Mouse (Mus musculus) cerebellum, postnatal 25 days (tissue): ENCODE results near the gene Shh.

Experiments
- DNase-seq, 2 experiments: peaks; one replicate each; pipeline ENCODE4 v3.0.0; 2021; ENCODE audit warnings: mixed read lengths in 2 of 2

Gene Shh

GRCm38 (mm10) chr5:28458821-28459240 lies 8.2 kb downstream of the Shh start:
- DNase-seq: no peak

DNA sequence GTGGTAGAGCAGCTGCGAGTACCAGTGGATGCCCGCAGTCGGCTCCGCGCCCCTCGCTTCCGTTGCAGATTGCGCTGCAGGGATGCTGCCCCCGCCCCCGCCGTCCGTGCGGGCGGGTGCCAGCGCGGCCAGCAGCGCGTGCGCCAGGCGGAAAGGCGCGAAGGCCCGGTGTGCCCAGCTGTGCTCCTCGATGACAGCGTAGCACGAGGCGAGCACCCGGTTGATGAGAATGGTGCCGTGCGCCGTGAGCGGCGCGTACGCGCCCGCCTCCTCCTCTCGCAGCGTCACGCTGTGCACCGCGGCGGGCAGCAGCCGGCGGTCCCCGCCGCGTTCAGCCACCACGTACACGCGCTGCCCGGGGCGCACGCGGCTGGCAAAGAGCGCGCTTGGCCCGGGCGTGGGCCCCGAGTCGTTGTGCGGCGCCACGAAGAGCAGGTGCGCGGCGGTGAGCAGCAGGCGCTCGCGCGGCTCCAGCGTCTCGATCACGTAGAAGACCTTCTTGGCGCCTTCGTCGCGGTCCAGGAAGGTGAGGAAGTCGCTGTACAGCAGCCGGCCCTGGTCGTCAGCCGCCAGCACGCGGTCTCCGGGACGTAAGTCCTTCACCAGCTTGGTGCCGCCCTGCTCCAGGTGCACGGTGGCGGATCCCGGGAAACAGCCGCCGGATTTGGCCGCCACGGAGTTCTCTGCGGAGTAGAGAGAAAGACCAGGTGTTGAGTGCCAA lies 9.0 kb downstream of the Shh start:
- no peak for DNase-seq

GRCm38 (mm10) chr5:28456366-28456765 lies 10.7 kb downstream of the Shh start:
- DNase-seq: peak in 1 of 2 experiments; percentile 1

GRCm38 (mm10) chr5:28455721-28456120 lies 11.3 kb downstream of the Shh start:
- no peak for DNase-seq

DNA sequence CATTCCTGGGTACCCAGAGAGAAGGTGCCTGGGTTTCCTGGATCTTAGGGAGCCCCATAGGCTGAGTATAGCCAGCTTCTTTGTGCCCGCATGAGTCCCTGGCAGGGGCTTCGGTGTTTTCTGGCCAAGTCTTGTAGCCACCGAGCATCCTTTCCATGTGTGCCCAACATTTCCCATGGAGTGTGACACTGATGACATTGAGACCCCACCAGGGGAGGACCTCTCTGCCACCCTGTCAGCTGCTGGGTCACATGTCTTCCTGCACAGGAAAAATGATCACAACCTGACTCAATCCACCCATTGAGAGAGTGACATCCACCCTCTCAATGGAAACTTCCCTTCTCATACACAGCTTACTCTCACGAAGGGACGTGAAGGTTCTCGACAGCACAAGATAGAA lies 12.5 kb downstream of the Shh start:
- no peak for DNase-seq

- DNase-seq: no peak
Measured at GRCm38 (mm10) chr5:28453523-28453922, 13.5 kb downstream of the Shh start.

GRCm38 (mm10) chr5:28453086-28453485 lies 14.0 kb downstream of the Shh start:
- DNase-seq: no peak

GRCm38 (mm10) chr5:28451053-28451638 lies 15.9 kb downstream of the Shh start:
- DNase-seq: peak; percentile 88 to 91

DNA sequence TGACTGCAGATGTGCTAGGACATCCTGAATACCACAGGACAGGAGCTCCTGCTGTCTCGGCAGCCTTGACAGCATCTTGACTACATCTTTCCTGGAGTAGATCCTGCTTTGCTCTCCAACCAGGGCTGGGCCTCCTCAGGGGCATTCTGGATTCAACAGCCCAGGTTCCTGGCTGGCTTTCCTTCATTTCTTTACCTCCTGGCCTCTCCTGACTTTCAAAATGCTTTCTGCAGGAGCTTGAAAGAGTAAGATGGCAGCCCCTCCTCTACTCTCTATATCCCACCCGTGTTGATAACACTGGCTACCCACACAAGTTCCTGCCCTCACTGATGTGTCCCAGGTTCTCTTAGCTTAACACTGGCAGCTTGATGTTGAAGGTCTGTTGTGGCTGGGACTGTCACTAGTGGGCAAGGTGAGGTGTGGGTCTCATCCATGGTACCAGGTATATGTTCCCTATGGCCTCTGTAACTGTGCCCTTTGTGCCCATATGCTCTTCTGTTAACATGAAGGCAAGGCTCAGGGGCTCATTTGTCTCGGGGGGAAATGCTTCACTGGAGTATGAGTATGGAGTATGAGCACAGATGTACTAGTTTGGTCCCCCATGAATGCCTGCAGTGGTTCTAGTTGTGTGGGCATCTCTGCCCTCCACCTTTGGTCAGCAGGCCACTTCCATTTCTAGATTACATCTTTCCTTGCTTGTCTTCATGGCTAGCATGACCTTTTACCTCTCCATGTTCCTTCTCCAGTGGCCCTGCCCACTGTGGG lies 16.7 kb downstream of the Shh start:
- no peak for DNase-seq

GRCm38 (mm10) chr5:28425926-28426325 lies 41.1 kb downstream of the Shh start:
- DNase-seq: peak in 1 of 2 experiments; percentile 1

DNA sequence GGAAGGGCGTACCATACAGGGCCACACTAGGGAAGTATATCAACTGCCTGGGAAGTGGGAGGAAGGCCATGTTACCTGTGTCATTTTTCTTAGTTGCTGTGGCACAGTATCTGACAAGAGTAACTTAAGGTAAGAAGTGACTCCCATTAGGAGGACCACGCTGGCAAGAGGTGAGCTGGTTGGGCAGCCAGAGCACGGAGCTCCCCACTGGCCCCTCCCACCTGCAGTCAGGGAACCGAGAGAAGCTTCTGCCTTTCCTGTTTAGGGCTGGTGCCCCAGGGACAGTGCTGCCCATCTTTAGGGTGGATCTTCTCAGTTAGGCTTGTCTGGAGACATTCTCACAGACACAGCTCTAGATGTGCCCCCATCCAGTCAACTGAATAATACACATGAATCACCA lies 43.3 kb downstream of the Shh start:
- DNase-seq: peak in 1 of 2 experiments; percentile 1

DNA sequence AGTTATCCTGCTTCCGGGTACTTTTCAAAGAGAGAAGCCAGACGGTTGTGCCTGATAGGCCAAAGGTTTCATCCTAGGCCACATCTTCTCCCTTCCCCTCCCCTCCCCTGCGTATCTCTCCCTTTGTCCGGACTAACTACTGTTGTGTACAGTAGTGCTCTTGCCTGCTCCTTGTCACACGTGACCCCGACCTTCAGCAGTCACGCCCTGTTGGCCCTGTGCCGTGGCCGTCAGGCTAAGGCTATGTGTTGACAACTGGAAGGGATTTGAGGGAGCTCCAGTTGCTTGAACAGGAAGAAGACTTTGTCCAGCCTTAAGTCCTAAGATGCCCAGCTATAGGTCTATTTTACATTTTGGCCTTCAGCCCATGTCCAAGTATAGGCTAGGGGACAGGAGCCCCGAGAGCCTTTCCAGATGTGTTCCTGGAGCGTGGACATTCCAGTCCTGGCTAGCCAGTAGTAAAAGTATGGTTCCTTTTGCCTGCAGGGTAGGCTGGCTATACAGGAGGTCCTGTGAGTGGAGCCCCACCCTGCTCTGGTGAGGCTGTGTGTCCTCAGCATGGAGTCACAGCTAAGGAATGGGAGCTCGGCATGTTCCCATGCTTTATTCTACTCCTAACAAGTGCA lies 47.3 kb downstream of the Shh start:
- DNase-seq: peak in 1 of 2 experiments; percentile 4

DNA sequence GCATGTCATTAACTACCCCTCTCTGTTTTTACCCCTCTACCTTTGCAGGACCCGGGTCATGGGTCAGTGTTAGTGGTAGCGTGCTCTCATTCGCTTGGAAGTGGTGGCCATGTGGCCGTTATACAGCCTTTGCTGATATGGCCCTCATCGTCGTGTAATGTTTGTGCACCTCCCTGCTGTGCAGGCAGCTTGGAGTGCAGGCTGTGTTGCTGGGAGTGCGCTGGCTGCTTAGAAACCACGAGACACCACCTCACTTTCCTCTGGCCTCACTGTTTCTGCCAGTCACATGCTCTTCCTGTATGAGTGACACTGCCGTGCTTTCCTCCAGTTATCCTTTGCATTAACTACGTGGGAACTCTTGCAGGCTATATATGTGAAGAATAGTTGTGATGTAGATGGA lies 48.3 kb downstream of the Shh start:
- DNase-seq: peak in 1 of 2 experiments; percentile 6

DNA sequence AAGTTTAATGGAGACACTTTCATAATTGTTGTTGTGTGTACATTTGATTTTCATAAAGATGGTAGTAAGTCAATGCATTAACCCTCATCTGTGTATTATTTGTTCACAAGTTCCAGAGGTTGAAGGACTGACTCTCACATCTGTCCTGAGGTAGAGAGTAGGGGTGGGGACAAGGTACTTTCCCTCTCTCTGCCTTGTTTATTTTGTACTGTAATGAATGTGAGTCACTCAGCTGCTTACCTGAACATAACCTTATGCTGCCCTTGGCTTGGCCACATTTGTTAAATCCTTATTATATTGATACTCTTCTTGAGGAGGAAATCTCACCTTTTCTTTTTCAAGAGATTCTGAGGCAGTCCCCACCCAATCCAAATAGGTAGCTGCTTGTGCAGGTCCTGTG lies 51.0 kb downstream of the Shh start:
- no peak for DNase-seq

DNA sequence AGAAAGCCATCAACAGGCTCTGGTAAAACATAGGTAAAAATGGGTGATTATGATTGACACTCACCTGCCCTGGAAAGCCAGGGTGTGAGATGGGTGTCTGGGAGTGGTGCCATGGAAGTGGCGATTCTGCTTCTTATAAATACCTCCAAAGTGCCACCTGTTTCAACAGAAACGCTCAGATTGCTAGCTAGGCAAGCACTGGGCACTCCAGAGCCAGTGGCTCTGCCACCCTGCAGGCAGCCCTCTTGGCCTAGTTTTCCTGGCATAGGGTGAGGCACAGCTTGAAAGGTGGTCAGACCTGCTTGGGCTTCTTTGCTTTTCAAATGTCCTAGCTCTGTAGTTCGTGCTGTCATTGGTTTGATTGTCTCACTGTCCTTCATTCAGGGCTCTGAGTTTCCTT lies 53.0 kb downstream of the Shh start:
- DNase-seq: peak; percentile 55 to 66

DNA sequence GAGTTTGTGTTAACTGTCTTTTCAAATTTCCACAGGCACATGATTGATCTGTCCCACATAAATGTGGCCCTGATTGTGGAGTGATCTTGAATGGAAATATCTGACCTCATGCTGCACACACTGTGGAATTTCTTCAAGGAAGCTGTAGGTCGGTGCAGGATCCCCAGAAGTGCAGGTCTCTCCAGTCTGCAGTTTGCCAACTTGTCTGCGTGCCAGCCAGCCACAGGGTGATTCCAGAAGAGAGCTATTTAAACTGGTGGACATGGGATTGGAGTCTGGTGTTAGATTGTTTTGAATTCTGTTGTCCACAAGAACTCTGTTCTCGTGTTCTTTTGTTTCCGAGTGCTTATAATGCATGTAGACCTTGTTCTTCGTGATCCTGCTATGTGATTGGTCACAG lies 53.5 kb downstream of the Shh start:
- DNase-seq: peak; percentile 30 to 64

- peak in 1 of 2 experiments; percentile 4 for DNase-seq
Measured at GRCm38 (mm10) chr5:28412006-28412685, 54.9 kb downstream of the Shh start.
